Comparison of ENCODE assay signal across 9 mouse cellular contexts in the genomic region with DNA sequence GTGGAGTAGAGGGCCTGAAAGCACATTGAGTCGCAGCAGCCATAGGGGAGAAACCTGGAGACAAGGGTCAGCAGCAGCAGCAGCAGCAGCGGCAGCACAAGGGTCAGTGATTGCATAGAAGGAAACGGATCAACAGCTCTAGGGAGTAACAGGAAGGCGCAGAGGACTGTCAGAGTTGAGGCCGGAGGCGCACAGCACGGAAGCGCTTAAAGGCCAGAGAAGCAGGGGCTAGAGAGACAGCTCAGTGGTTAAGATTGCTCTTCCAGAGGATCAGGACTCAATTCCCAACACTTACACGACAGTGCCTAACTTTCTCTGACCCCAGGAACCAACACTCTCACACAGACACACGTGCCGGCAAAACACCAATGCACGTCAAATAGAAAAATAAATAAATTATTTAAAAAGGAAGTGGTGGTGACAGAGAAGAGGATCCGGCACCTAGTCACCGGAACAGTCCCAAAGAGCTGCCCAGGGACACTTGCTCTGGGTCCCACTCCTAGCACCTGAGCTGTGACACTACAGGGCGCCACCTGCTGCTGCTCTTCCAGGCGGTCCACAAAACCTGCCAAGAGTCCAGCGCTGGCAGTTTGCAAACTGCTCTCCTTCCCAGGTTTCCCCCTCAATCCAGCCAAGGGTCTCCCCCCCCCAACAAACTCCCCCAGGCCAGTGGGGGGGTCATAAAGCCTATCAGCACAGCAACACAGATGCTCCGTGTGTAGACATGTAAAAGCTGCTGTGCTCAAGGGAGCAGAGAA. TPM values are rescaled to one million over a fixed set of nuclear protein-coding genes. Genes with fewer than 3 reads are reported as not detected.
DNase-seq lines count a peak whose midpoint lies in the region; ATAC-seq and TF ChIP-seq lines count a peak whose summit lies in the region.
"Had no signal": no experiment of that assay in that cellular context is flagged by ENCODE, and none has a peak within 500 bp of the region (broad histone marks: within the 10 kb centered on the region; RNA-seq: fewer than 3 reads in every experiment).

No protein-coding gene starts in this region.

- H3K9me3 ChIP-seq in midbrain, embryonic 10.5 days (replicated peaks), result no peaks in the 10 kb centered on the region
- no peaks in the 10 kb centered on the region for H3K9me3 ChIP-seq in midbrain, embryonic 14.5 days (ENCODE audit: control insufficient read depth, low read length)
- no peaks in the 10 kb centered on the region for H3K9me3 ChIP-seq in heart, embryonic 11.5 days (replicated peaks; ENCODE audit: control insufficient read depth, low read length)
- H3K9me3 ChIP-seq in neural tube, embryonic 15.5 days (replicated peaks), result no peaks in the 10 kb centered on the region

- H3K27me3 ChIP-seq in midbrain, embryonic 10.5 days (ENCODE audit: low read depth, poor library complexity, severe bottlenecking), result no peaks in the 10 kb centered on the region
- H3K27me3 ChIP-seq in midbrain, embryonic 14.5 days (ENCODE audit: control insufficient read depth, insufficient read depth, low read length), result no peaks in the 10 kb centered on the region
- H3K27me3 ChIP-seq in heart, embryonic 11.5 days (ENCODE audit: control insufficient read depth, insufficient read depth, low read length), result no peaks in the 10 kb centered on the region
- no peaks in the 10 kb centered on the region for H3K27me3 ChIP-seq in neural tube, embryonic 15.5 days (replicated peaks)
- H3K27me3 ChIP-seq in cerebellum, adult 2 months (ENCODE audit: control insufficient read depth, insufficient read depth, low read length), result no peaks in the 10 kb centered on the region
- H3K27me3 ChIP-seq: Patski had no signal

- peaks cover 13% of the 10 kb centered on the region for H3K36me3 ChIP-seq in midbrain, embryonic 10.5 days
- peaks cover 6% of the 10 kb centered on the region; the same call in 1 of the 2 replicates for H3K36me3 ChIP-seq in midbrain, embryonic 14.5 days (ENCODE audit: control insufficient read depth, insufficient read depth, low read length)
- H3K36me3 ChIP-seq in heart, embryonic 11.5 days (ENCODE audit: control insufficient read depth, insufficient read depth, low read length), result no peaks in the 10 kb centered on the region
- H3K36me3 ChIP-seq in neural tube, embryonic 15.5 days, result peaks cover 7% of the 10 kb centered on the region; the same call in 1 of the 2 replicates

- 78% methylated on average over 18 of the region's 18 CpGs for WGBS in midbrain, embryonic 10.5 days
- 76% methylated on average over 18 of the region's 18 CpGs for WGBS in midbrain, embryonic 14.5 days
- WGBS in heart, embryonic 11.5 days (ENCODE audit: insufficient replicate concordance), result 65% methylated on average over 18 of the region's 18 CpGs
- WGBS in neural tube, embryonic 15.5 days, result 83% methylated on average over 18 of the region's 18 CpGs
- 84% methylated on average over 18 of the region's 18 CpGs for WGBS in cerebellum, adult 2 months

- H3K4me1 ChIP-seq in midbrain, embryonic 10.5 days, result peaks cover 57% of the 10 kb centered on the region
- H3K4me1 ChIP-seq in midbrain, embryonic 14.5 days (ENCODE audit: control insufficient read depth, insufficient read depth, low read length), result peaks cover 12% of the 10 kb centered on the region
- H3K4me1 ChIP-seq in heart, embryonic 11.5 days (ENCODE audit: control insufficient read depth, insufficient read depth, low read length), result peaks cover 21% of the 10 kb centered on the region
- peaks cover 27% of the 10 kb centered on the region for H3K4me1 ChIP-seq in neural tube, embryonic 15.5 days
- H3K4me1 ChIP-seq in cerebellum, adult 2 months (ENCODE audit: control insufficient read depth, insufficient read depth, low read length), result no peaks in the 10 kb centered on the region

- TF ChIP-seq POLR2A in cerebellum, adult 2 months (IDR thresholded peaks at IDR 0.05; ENCODE audit: borderline replicate concordance, insufficient read depth, low read length), result no peak

- no peak for ATAC-seq in midbrain, embryonic 14.5 days (ENCODE audit: low FRiP score, low TSS enrichment)
- ATAC-seq in heart, embryonic 11.5 days (replicated peaks; ENCODE audit: insufficient number of reproducible peaks, low FRiP score, low TSS enrichment), result no peak
- ATAC-seq in neural tube, embryonic 15.5 days (ENCODE audit: low FRiP score), result no peak
- ATAC-seq: Patski had no signal

- no peak for DNase-seq in midbrain, embryonic 10.5 days (ENCODE audit: low spot score)
- DNase-seq in midbrain, embryonic 14.5 days, result no peak
- DNase-seq in kidney, postnatal 14 days, result peak; percentile 49
- DNase-seq in cerebellum, adult 2 months, result no peak
- no peak for DNase-seq in layer of hippocampus, postnatal 36 days
- DNase-seq in cerebellum, adult 8-10 months, result no peak

- no peak for TF ChIP-seq CTCF in cerebellum, adult 2 months (IDR thresholded peaks at IDR 0.05; ENCODE audit: borderline replicate concordance, insufficient read depth, low read depth, low read length)

- H3K4me2 ChIP-seq in midbrain, embryonic 14.5 days (ENCODE audit: low read length), result no peak overlapping the region
- H3K4me2 ChIP-seq in heart, embryonic 11.5 days, result peak overlapping the region; percentile 89
- peak overlapping the region; percentile 77 for H3K4me2 ChIP-seq in neural tube, embryonic 15.5 days

- H3K9ac ChIP-seq in midbrain, embryonic 14.5 days (replicated peaks; ENCODE audit: low read length), result no peak overlapping the region
- peak overlapping the region; percentile 55; the same call in 1 of the 2 replicates for H3K9ac ChIP-seq in heart, embryonic 11.5 days (ENCODE audit: low read depth, low read length)
- H3K9ac ChIP-seq in neural tube, embryonic 15.5 days (replicated peaks), result no peak overlapping the region

- 0 out of 2 replicates have a peak overlapping the region, but pooled peaks have one; percentile 13 for H3K27ac ChIP-seq in midbrain, embryonic 10.5 days (replicated peaks)
- no peak overlapping the region for H3K27ac ChIP-seq in midbrain, embryonic 14.5 days (replicated peaks; ENCODE audit: low read depth, low read length)
- no peak overlapping the region; the same call in 1 of the 2 replicates for H3K27ac ChIP-seq in heart, embryonic 11.5 days (ENCODE audit: low read depth, low read length)
- no peak overlapping the region for H3K27ac ChIP-seq in neural tube, embryonic 15.5 days (replicated peaks)
- no peak overlapping the region for H3K27ac ChIP-seq in cerebellum, adult 2 months (ENCODE audit: insufficient read depth, low read length)

- H3K4me3 ChIP-seq in midbrain, embryonic 10.5 days, result 0 out of 2 replicates have a peak overlapping the region, but pooled peaks have one; percentile 82
- H3K4me3 ChIP-seq in midbrain, embryonic 14.5 days (replicated peaks; ENCODE audit: low read depth, low read length), result no peak overlapping the region
- H3K4me3 ChIP-seq in heart, embryonic 11.5 days (ENCODE audit: low read depth, low read length), result peak overlapping the region; percentile 71; the same call in 1 of the 2 replicates
- no peak overlapping the region for H3K4me3 ChIP-seq in neural tube, embryonic 15.5 days (replicated peaks)
- H3K4me3 ChIP-seq in cerebellum, adult 2 months (replicated peaks; ENCODE audit: insufficient read depth, low read depth, low read length), result no peak overlapping the region

RNA-seq across cellular contexts. Expression of a gene that starts 2.2 kb away (rescaled TPM):
- polyA plus RNA-seq in midbrain, embryonic 10.5 days (2016; fragmentation: Nextera tagmentation; extraction: Ambion mirVana), result 26.5 and 26.6 TPM in 2 replicates
- polyA plus RNA-seq in midbrain, embryonic 14.5 days (2014; fragmentation: Nextera tagmentation; extraction: Ambion mirVana), result 10.4 and 15.6 TPM in 2 replicates
- polyA plus RNA-seq in heart, embryonic 11.5 days (2014; fragmentation: Nextera tagmentation; extraction: Ambion mirVana), result 23.1 and 24.2 TPM in 2 replicates
- 20.1 and 20.5 TPM in 2 replicates for polyA plus RNA-seq in neural tube, embryonic 15.5 days (2015; fragmentation: Nextera tagmentation; extraction: Ambion mirVana)
- 21.4 and 21.8 TPM in 2 replicates for polyA plus RNA-seq in cerebellum, adult 2 months (2012; rRNA removed)
- total RNA-seq in layer of hippocampus, postnatal 36 days (2021), result 10 to 100 TPM; 25.3 to 38.0 TPM

RNA-seq across cellular contexts. Expression of a gene that starts 13.7 kb away (rescaled TPM):
- 965 and 1,091 TPM in 2 replicates for polyA plus RNA-seq in midbrain, embryonic 10.5 days (2016; fragmentation: Nextera tagmentation; extraction: Ambion mirVana)
- polyA plus RNA-seq in midbrain, embryonic 14.5 days (2014; fragmentation: Nextera tagmentation; extraction: Ambion mirVana), result 391 and 451 TPM in 2 replicates
- 499 and 500 TPM in 2 replicates for polyA plus RNA-seq in heart, embryonic 11.5 days (2014; fragmentation: Nextera tagmentation; extraction: Ambion mirVana)
- 311 and 368 TPM in 2 replicates for polyA plus RNA-seq in neural tube, embryonic 15.5 days (2015; fragmentation: Nextera tagmentation; extraction: Ambion mirVana)
- polyA plus RNA-seq in cerebellum, adult 2 months (2012; rRNA removed), result 152 and 160 TPM in 2 replicates
- 100 to 1,000 TPM; 166 to 174 TPM for total RNA-seq in layer of hippocampus, postnatal 36 days (2021)

RNA-seq across cellular contexts. Expression of a gene that starts 52.9 kb away (rescaled TPM):
- 0.42 and 0.76 TPM in 2 replicates for polyA plus RNA-seq in midbrain, embryonic 10.5 days (2016; fragmentation: Nextera tagmentation; extraction: Ambion mirVana)
- polyA plus RNA-seq in midbrain, embryonic 14.5 days (2014; fragmentation: Nextera tagmentation; extraction: Ambion mirVana), result 5.1 and 5.8 TPM in 2 replicates
- 0.03 and 0.39 TPM in 2 replicates for polyA plus RNA-seq in heart, embryonic 11.5 days (2014; fragmentation: Nextera tagmentation; extraction: Ambion mirVana)
- polyA plus RNA-seq in neural tube, embryonic 15.5 days (2015; fragmentation: Nextera tagmentation; extraction: Ambion mirVana), result 5.8 and 7.0 TPM in 2 replicates
- 12.5 and 16.1 TPM in 2 replicates for polyA plus RNA-seq in cerebellum, adult 2 months (2012; rRNA removed)
- total RNA-seq in layer of hippocampus, postnatal 36 days (2021), result 100 to 1,000 TPM; 118 to 130 TPM
- polyA plus RNA-seq: Patski had no signal

Comparison
In these comparisons a context has a peak if more than half of its experiments do, and no peak if none do; other contexts are left out.
1. H3K4me3 ChIP-seq: peak in midbrain, embryonic 10.5 days (single experiment) and heart, embryonic 11.5 days (single experiment); none in midbrain, embryonic 14.5 days (single experiment), neural tube, embryonic 15.5 days (single experiment) and cerebellum, adult 2 months (single experiment).